Mouse (Mus musculus): ENCODE measurements around the gene Atf5.

- TF ChIP-seq EP300 (IDR thresholded peaks at IDR 0.05) (no peak), CTCF (IDR thresholded peaks at IDR 0.05) (no peak)
Measured at GRCm38 (mm10) chr7:44817441-44817840, 983 bp upstream of the Atf5 start.
